Mouse (Mus musculus) hindbrain, embryonic 13.5 days (tissue): Measurements from ENCODE around the gene Lrrn4cl. TPM values are rescaled to one million over a fixed set of nuclear protein-coding genes. Genes with fewer than 3 reads are reported as not detected.
A peak's percentile ranks its signal among the peaks of the same experiment; 100 is the strongest.

Experiments used
- ATAC-seq: fragments of 200-750 bp; cut with Nextera tagmentation; 2 replicates; pipeline ENCODE4 v1.8.0; 2017; ENCODE audit warnings: moderate TSS enrichment; ENCODE audit not compliant: low FRiP score
- H3K27ac ChIP-seq: fragments of 300-500 bp; sonication (generic); 2 replicates; pipeline ENCODE4 v1.5.1; 2015; ENCODE audit warnings: inconsistent platforms, mild to moderate bottlenecking, moderate library complexity
- H3K27me3 ChIP-seq: fragments of 300-500 bp; sonication (generic); 2 replicates; pipeline ENCODE4 v1.6.1; 2015; ENCODE audit warnings: mild to moderate bottlenecking, inconsistent platforms
- H3K36me3 ChIP-seq: fragments of 300-500 bp; sonication (generic); 2 replicates; pipeline ENCODE4 v1.6.1; 2015; ENCODE audit warnings: mild to moderate bottlenecking, inconsistent platforms
- H3K4me1 ChIP-seq: fragments of 300-500 bp; sonication (generic); replicated peaks from 2 replicates; pipeline ENCODE4 v1.6.1; 2015; ENCODE audit warnings: inconsistent platforms
- H3K4me2 ChIP-seq: fragments of 300-500 bp; sonication (generic); 2 replicates; pipeline ENCODE4 v1.6.1; 2015; ENCODE audit warnings: inconsistent platforms, mild to moderate bottlenecking, moderate library complexity
- H3K4me3 ChIP-seq: fragments of 300-500 bp; sonication (generic); 2 replicates; pipeline ENCODE4 v1.5.1; 2015; ENCODE audit warnings: mild to moderate bottlenecking, inconsistent platforms
- H3K9ac ChIP-seq: fragments of 300-500 bp; sonication (generic); 2 replicates; pipeline ENCODE4 v1.6.1; 2015; ENCODE audit warnings: mild to moderate bottlenecking, inconsistent platforms
- H3K9me3 ChIP-seq: fragments of 300-500 bp; sonication (generic); 2 replicates; pipeline ENCODE4 v1.6.1; 2016; ENCODE audit warnings: inconsistent platforms
- WGBS: fragments of 180-500 bp; shearing (Covaris S2); methylation state at CpG from one replicate; pipeline ENCODE4 v1.1.7; 2015; 5-methylcytosine and 5-hydroxymethylcytosine counted together
- polyA plus RNA-seq: library from polyadenylated mRNA; unstranded; fragments of >200 nt; fragmentation: Nextera tagmentation; extraction: Ambion mirVana; gene quantifications from 2 replicates; pipeline ENCODE4 v1.2.1, GENCODE M21; 2015

Gene Lrrn4cl
- 1.0 and 1.3 TPM in 2 replicates for polyA plus RNA-seq

GRCm38 (mm10) chr19:8850402-8850901 lies at the start of gene Lrrn4cl:
TSS of gene Lrrn4cl (plus strand) at chr19:8850768.
- Histone ChIP-seq H3K36me3 (peaks cover 40% of the 10 kb centered on the region), H3K27me3 (no peaks in the 10 kb centered on the region), H3K27ac (0 out of 2 replicates have a peak within 1 kb of the TSS, but pooled peaks have one; percentile 23), H3K4me2 (no peak within 1 kb of the TSS), H3K9ac (peak within 1 kb of the TSS; percentile 43; the same call in 1 of the 2 replicates), H3K4me3 (no peak within 1 kb of the TSS), H3K4me1 (peaks cover 5% of the 10 kb centered on the region; the same call in 1 of the 2 replicates), H3K9me3 (no peaks in the 10 kb centered on the region)
- no peak for ATAC-seq
- whole genome bisulfite sequencing: 35% methylated on average over 7 of the region's 7 CpGs

GRCm38 (mm10) chr19:8802130-8802821 lies 48.3 kb upstream of the Lrrn4cl start, which contains the start of gene Zbtb3:
TSS of gene Zbtb3 (plus strand) at chr19:8802555.
- H3K36me3 ChIP-seq: peaks cover 28% of the 10 kb centered on the region
- H3K9me3 ChIP-seq: no peaks in the 10 kb centered on the region
- no peaks in the 10 kb centered on the region for H3K27me3 ChIP-seq
- peak within 1 kb of the TSS; percentile 60 for H3K4me3 ChIP-seq
- under 1% methylated on average over 30 of the region's 30 CpGs for WGBS
- peak within 1 kb of the TSS; percentile 69 for H3K9ac ChIP-seq
- H3K4me2 ChIP-seq: peak within 1 kb of the TSS; percentile 73
- peak within 1 kb of the TSS; percentile 90 for H3K27ac ChIP-seq
- H3K4me1 ChIP-seq: peaks cover 37% of the 10 kb centered on the region
- peak; percentile 98 for ATAC-seq

- Histone ChIP-seq H3K9ac (peak overlapping the region; percentile 46; the same call in 1 of the 2 replicates), H3K27ac (peak overlapping the region; percentile 90), H3K36me3 (peaks cover 38% of the 10 kb centered on the region), H3K4me2 (peak overlapping the region; percentile 73), H3K4me1 (peaks cover 30% of the 10 kb centered on the region), H3K27me3 (no peaks in the 10 kb centered on the region), H3K4me3 (peak overlapping the region; percentile 60), H3K9me3 (no peaks in the 10 kb centered on the region)
- 91% methylated on average over 9 of the region's 9 CpGs for WGBS
- ATAC-seq: no peak
Observed at GRCm38 (mm10) chr19:8803204-8803780, 47.3 kb upstream of the Lrrn4cl start.

GRCm38 (mm10) chr19:8803879-8804660 lies 46.5 kb upstream of the Lrrn4cl start:
- H3K27me3 ChIP-seq: no peaks in the 10 kb centered on the region
- H3K9me3 ChIP-seq: no peaks in the 10 kb centered on the region
- H3K27ac ChIP-seq: no peak overlapping the region
- H3K4me1 ChIP-seq: peaks cover 27% of the 10 kb centered on the region
- peaks cover 43% of the 10 kb centered on the region for H3K36me3 ChIP-seq
- ATAC-seq: no peak
- no peak overlapping the region for H3K9ac ChIP-seq
- H3K4me3 ChIP-seq: no peak overlapping the region
- WGBS: 92% methylated on average over 11 of the region's 11 CpGs
- H3K4me2 ChIP-seq: no peak overlapping the region

GRCm38 (mm10) chr19:8806810-8807209 lies 43.8 kb upstream of the Lrrn4cl start:
- ATAC-seq: no peak
- Histone ChIP-seq H3K27ac (no peak overlapping the region), H3K36me3 (peaks cover 64% of the 10 kb centered on the region), H3K9me3 (no peaks in the 10 kb centered on the region), H3K9ac (no peak overlapping the region), H3K4me1 (peaks cover 24% of the 10 kb centered on the region), H3K4me2 (no peak overlapping the region), H3K4me3 (no peak overlapping the region), H3K27me3 (no peaks in the 10 kb centered on the region)
- WGBS: 95% methylated on average over 5 of the region's 5 CpGs

- 74% methylated on average over 11 of the region's 11 CpGs for WGBS
- Histone ChIP-seq H3K9ac (peak overlapping the region; percentile 53; the same call in 1 of the 2 replicates), H3K4me3 (no peak overlapping the region), H3K27ac (no peak overlapping the region), H3K9me3 (no peaks in the 10 kb centered on the region), H3K27me3 (no peaks in the 10 kb centered on the region), H3K36me3 (peaks cover 40% of the 10 kb centered on the region), H3K4me2 (peak overlapping the region; percentile 19; the same call in 1 of the 2 replicates), H3K4me1 (peaks cover 35% of the 10 kb centered on the region)
- ATAC-seq: no peak
Observed at GRCm38 (mm10) chr19:8815812-8816211, 34.8 kb upstream of the Lrrn4cl start.

- H3K4me3 ChIP-seq: peak overlapping the region; percentile 16
- peak overlapping the region; percentile 27 for H3K4me2 ChIP-seq
- peak overlapping the region; percentile 49 for H3K9ac ChIP-seq
- no peak overlapping the region for H3K27ac ChIP-seq
- 78% methylated on average over 3 of the region's 3 CpGs for WGBS
- ATAC-seq: no peak
- peaks cover 42% of the 10 kb centered on the region for H3K4me1 ChIP-seq
- no peaks in the 10 kb centered on the region for H3K9me3 ChIP-seq
- no peaks in the 10 kb centered on the region for H3K27me3 ChIP-seq
- H3K36me3 ChIP-seq: peaks cover 31% of the 10 kb centered on the region
Observed at GRCm38 (mm10) chr19:8817001-8817400, 33.6 kb upstream of the Lrrn4cl start.

GRCm38 (mm10) chr19:8818301-8818798 lies 32.2 kb upstream of the Lrrn4cl start:
- Histone ChIP-seq H3K4me3 (peak overlapping the region; percentile 99), H3K36me3 (peaks cover 26% of the 10 kb centered on the region), H3K9ac (peak overlapping the region; percentile 90), H3K27ac (peak overlapping the region; percentile 89), H3K4me2 (peak overlapping the region; percentile 96), H3K4me1 (peaks cover 56% of the 10 kb centered on the region), H3K27me3 (no peaks in the 10 kb centered on the region), H3K9me3 (no peaks in the 10 kb centered on the region)
- no peak for ATAC-seq
- WGBS: 35% methylated on average over 14 of the region's 14 CpGs

GRCm38 (mm10) chr19:8818801-8819595 lies 31.6 kb upstream of the Lrrn4cl start, which contains the start of gene Ttc9c:
TSS of gene Ttc9c (minus strand) at chr19:8819333.
- ATAC-seq: peak; percentile 95
- H3K4me3 ChIP-seq: peak within 1 kb of the TSS; percentile 99
- peak within 1 kb of the TSS; percentile 96 for H3K4me2 ChIP-seq
- peak within 1 kb of the TSS; percentile 99 for H3K27ac ChIP-seq
- peaks cover 27% of the 10 kb centered on the region for H3K36me3 ChIP-seq
- no peaks in the 10 kb centered on the region for H3K9me3 ChIP-seq
- H3K27me3 ChIP-seq: no peaks in the 10 kb centered on the region
- H3K4me1 ChIP-seq: peaks cover 60% of the 10 kb centered on the region
- H3K9ac ChIP-seq: peak within 1 kb of the TSS; percentile 99
- WGBS: under 1% methylated on average over 33 of the region's 33 CpGs

GRCm38 (mm10) chr19:8819596-8820423 lies 30.8 kb upstream of the Lrrn4cl start, which contains the start of gene Hnrnpul2:
TSS of gene Hnrnpul2 (plus strand) at chr19:8820010.
- H3K9me3 ChIP-seq: no peaks in the 10 kb centered on the region
- under 1% methylated on average over 81 of the region's 83 CpGs for WGBS
- H3K4me3 ChIP-seq: peak within 1 kb of the TSS; percentile 99
- peak within 1 kb of the TSS; percentile 99 for H3K27ac ChIP-seq
- peaks cover 58% of the 10 kb centered on the region for H3K4me1 ChIP-seq
- peak within 1 kb of the TSS; percentile 99 for H3K9ac ChIP-seq
- ATAC-seq: peak; percentile 97
- no peaks in the 10 kb centered on the region for H3K27me3 ChIP-seq
- peak within 1 kb of the TSS; percentile 96 for H3K4me2 ChIP-seq
- H3K36me3 ChIP-seq: peaks cover 29% of the 10 kb centered on the region
